16 mouse cellular contexts compared by ENCODE assay signal in the genomic region with DNA sequence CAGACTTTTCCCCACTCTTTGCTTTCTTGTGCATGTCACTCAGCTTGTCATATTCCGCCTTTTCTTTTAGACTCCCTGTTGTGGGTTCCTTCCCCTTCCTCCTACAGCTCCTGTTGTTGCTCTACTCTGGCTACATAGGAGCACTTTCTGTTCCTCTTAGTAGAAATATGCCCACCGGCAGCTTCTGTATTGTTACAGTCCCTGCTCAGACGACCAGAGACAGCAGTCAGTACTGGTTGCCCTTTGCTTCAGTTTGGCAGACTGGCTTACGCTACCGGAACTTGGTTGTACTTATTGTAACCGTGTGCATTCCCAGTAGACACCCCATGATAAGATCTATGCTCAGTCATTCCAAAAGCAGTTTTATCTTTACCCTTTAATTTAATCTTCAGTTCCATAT. TPM values are rescaled to one million over a fixed set of nuclear protein-coding genes. Genes with fewer than 3 reads are reported as not detected.
DNase-seq lines count a peak whose midpoint lies in the region; ATAC-seq and TF ChIP-seq lines count a peak whose summit lies in the region.
"Had no signal": no experiment of that assay in that cellular context is flagged by ENCODE, and none has a peak within 500 bp of the region (broad histone marks: within the 10 kb centered on the region; RNA-seq: fewer than 3 reads in every experiment).

No protein-coding gene starts in this region.

- WGBS in liver, embryonic 12.5 days (ENCODE audit: insufficient replicate concordance) = 47% methylated on average over 6 of the region's 6 CpGs
- WGBS in midbrain, embryonic 15.5 days = 78% methylated on average over 6 of the region's 6 CpGs
- 77% methylated on average over 6 of the region's 6 CpGs for WGBS in forebrain, postnatal 0 days

- TF ChIP-seq EP300 in MEL (IDR thresholded peaks at IDR 0.05; ENCODE audit: low read depth in 1 of 2, low read length in 2 of 2) = no peak

- ATAC-seq in liver, embryonic 12.5 days = no peak
- no peak for ATAC-seq in midbrain, embryonic 15.5 days (replicated peaks)
- no peak for ATAC-seq in forebrain, postnatal 0 days
- ATAC-seq: CD4-positive, CD25-positive, alpha-beta regulatory T cell, adult 4 months; forebrain, embryonic 14.5 days had no signal

- H3K4me3 ChIP-seq in liver, embryonic 12.5 days = no peak overlapping the region
- no peak overlapping the region for H3K4me3 ChIP-seq in MEL (ENCODE audit: control insufficient read depth in 1 of 2, insufficient read depth in 1 of 2, low read depth in 2 of 2, low read length in 2 of 2)
- H3K4me3 ChIP-seq in midbrain, embryonic 15.5 days = no peak overlapping the region
- no peak overlapping the region for H3K4me3 ChIP-seq in forebrain, postnatal 0 days (ENCODE audit: low read depth, low read length)
- H3K4me3 ChIP-seq: midbrain, embryonic 10.5 days had no signal

- peaks cover 44% of the 10 kb centered on the region for H3K79me2 ChIP-seq in MEL (ENCODE audit: control insufficient read depth, insufficient read depth, low read length, poor library complexity)

- H3K27ac ChIP-seq in liver, embryonic 12.5 days = no peak overlapping the region
- no peak overlapping the region for H3K27ac ChIP-seq in MEL (ENCODE audit: control insufficient read depth, low read depth, low read length)
- H3K27ac ChIP-seq in midbrain, embryonic 15.5 days = no peak overlapping the region
- no peak overlapping the region for H3K27ac ChIP-seq in forebrain, postnatal 0 days (ENCODE audit: low read depth, low read length)
- H3K27ac ChIP-seq: liver, embryonic 14.5 days; midbrain, embryonic 10.5 days had no signal

- no peaks in the 10 kb centered on the region for H3K9me3 ChIP-seq in liver, embryonic 12.5 days (replicated peaks)
- no peaks in the 10 kb centered on the region for H3K9me3 ChIP-seq in MEL (replicated peaks; ENCODE audit: insufficient read depth, low read length)
- H3K9me3 ChIP-seq in midbrain, embryonic 15.5 days = no peaks in the 10 kb centered on the region
- H3K9me3 ChIP-seq in forebrain, postnatal 0 days (ENCODE audit: low read length) = no peaks in the 10 kb centered on the region
- H3K9me3 ChIP-seq: midbrain, embryonic 10.5 days had no signal

- H3K9ac ChIP-seq in liver, embryonic 12.5 days = no peak overlapping the region
- no peak overlapping the region for H3K9ac ChIP-seq in MEL (ENCODE audit: control insufficient read depth, low read depth, low read length, poor library complexity, severe bottlenecking)
- H3K9ac ChIP-seq in midbrain, embryonic 15.5 days = no peak overlapping the region
- H3K9ac ChIP-seq in forebrain, postnatal 0 days = no peak overlapping the region
- H3K9ac ChIP-seq: liver, embryonic 14.5 days had no signal

- TF ChIP-seq RAD21 in MEL (IDR thresholded peaks at IDR 0.05; ENCODE audit: low read depth, low read length) = no peak

- H3K27me3 ChIP-seq in liver, embryonic 12.5 days (replicated peaks) = peaks cover 8% of the 10 kb centered on the region
- no peaks in the 10 kb centered on the region for H3K27me3 ChIP-seq in MEL (ENCODE audit: control insufficient read depth in 1 of 2, insufficient read depth in 2 of 2, low read length in 2 of 2)
- no peaks in the 10 kb centered on the region for H3K27me3 ChIP-seq in midbrain, embryonic 15.5 days (replicated peaks)
- no peaks in the 10 kb centered on the region for H3K27me3 ChIP-seq in forebrain, postnatal 0 days (ENCODE audit: insufficient read depth, low read length)

- H3K36me3 ChIP-seq in liver, embryonic 12.5 days = no peaks in the 10 kb centered on the region
- peaks cover 0 to 21% of the 10 kb centered on the region in 2 experiments; a peak in 2 of 4 replicates for H3K36me3 ChIP-seq in MEL (ENCODE audit: control insufficient read depth in 1 of 2, insufficient read depth in 2 of 2, low read length in 2 of 2)
- no peaks in the 10 kb centered on the region for H3K36me3 ChIP-seq in midbrain, embryonic 15.5 days (replicated peaks)
- no peaks in the 10 kb centered on the region for H3K36me3 ChIP-seq in forebrain, postnatal 0 days (ENCODE audit: insufficient read depth)
- H3K36me3 ChIP-seq: midbrain, embryonic 10.5 days had no signal

- 0 out of 2 replicates have a peak overlapping the region, but pooled peaks have one; percentile 10 for H3K4me2 ChIP-seq in liver, embryonic 12.5 days
- no peak overlapping the region for H3K4me2 ChIP-seq in midbrain, embryonic 15.5 days
- H3K4me2 ChIP-seq in forebrain, postnatal 0 days (ENCODE audit: low read depth) = no peak overlapping the region

- peaks cover 33% of the 10 kb centered on the region for H3K4me1 ChIP-seq in liver, embryonic 12.5 days
- H3K4me1 ChIP-seq in MEL (ENCODE audit: control insufficient read depth in 1 of 2, insufficient read depth in 2 of 2, low read length in 2 of 2) = peaks cover 4% of the 10 kb centered on the region in 2 experiments
- peaks cover 20% of the 10 kb centered on the region for H3K4me1 ChIP-seq in midbrain, embryonic 15.5 days
- H3K4me1 ChIP-seq in forebrain, postnatal 0 days (ENCODE audit: insufficient read depth) = 0 out of 2 replicates have a peak, but pooled peaks cover 3% of the 10 kb centered on the region

- no peak for TF ChIP-seq POLR2A in MEL (IDR thresholded peaks at IDR 0.05; ENCODE audit: control insufficient read depth in 1 of 2, insufficient read depth in 1 of 2, low read depth in 1 of 2, low read length in 2 of 2, poor library complexity in 1 of 2)

- no peak for TF ChIP-seq CTCF in MEL (IDR thresholded peaks at IDR 0.05 in 2 of 3, conservative IDR thresholded peaks at IDR 0.05 in 1 of 3; ENCODE audit: control insufficient read depth in 1 of 3, insufficient read depth in 1 of 3, low read depth in 2 of 3, low read length in 3 of 3, poor library complexity in 1 of 3, severe bottlenecking in 1 of 3)
- no peak for TF ChIP-seq CTCF in forebrain, postnatal 0 days (IDR thresholded peaks at IDR 0.05; ENCODE audit: low read depth)

- DNase-seq in liver (no peak), MEL (ENCODE audit: low read depth, low spot score) (peak; percentile 25)
- peak; percentile 4 for DNase-seq in lung, postnatal 14 days
- peak; percentile 13 for DNase-seq in skeletal muscle tissue, adult 2 months (ENCODE audit: low read depth, low spot score)
- no peak for DNase-seq in kidney, postnatal 36 days
- DNase-seq in forebrain, postnatal 0 days = no peak
- DNase-seq: cerebellum, adult 2 months; gastrocnemius, postnatal 14 days; kidney, adult 2 months; right cerebral cortex, postnatal 4 days had no signal

TF ChIP-seq in MEL, 35 proteins besides CTCF, POLR2A, EP300 and RAD21:
- no peak for TF ChIP-seq E2F4 (IDR thresholded peaks at IDR 0.05; ENCODE audit: borderline replicate concordance, low read depth, low read length)
- TF ChIP-seq MXI1 (IDR thresholded peaks at IDR 0.05; ENCODE audit: low read depth, low read length) = no peak
- no peak for TF ChIP-seq ZMIZ1 (IDR thresholded peaks at IDR 0.05; ENCODE audit: low read depth, low read length)
- no peak for TF ChIP-seq TAL1 (IDR thresholded peaks at IDR 0.05; ENCODE audit: low read length)
- TF ChIP-seq ZKSCAN1 (IDR thresholded peaks at IDR 0.05; ENCODE audit: low read depth, low read length) = no peak
- no peak for TF ChIP-seq JUND (IDR thresholded peaks at IDR 0.05; ENCODE audit: low read depth, low read length)
- TF ChIP-seq MAFK (IDR thresholded peaks at IDR 0.05; ENCODE audit: borderline replicate concordance, low read depth, low read length) = no peak
- TF ChIP-seq MAX (IDR thresholded peaks at IDR 0.05; ENCODE audit: low read length) = no peak
- no peak for TF ChIP-seq ZC3H11A (IDR thresholded peaks at IDR 0.05; ENCODE audit: low read depth, low read length)
- no peak for TF ChIP-seq UBTF (IDR thresholded peaks at IDR 0.05; ENCODE audit: borderline replicate concordance, insufficient read depth, low read depth, low read length)
- no peak for TF ChIP-seq NELFE (IDR thresholded peaks at IDR 0.05; ENCODE audit: low read depth, low read length)
- TF ChIP-seq MEF2A (IDR thresholded peaks at IDR 0.05; ENCODE audit: extremely low read depth, insufficient replicate concordance, low read depth, low read length, poor library complexity, severe bottlenecking) = no peak
- TF ChIP-seq CHD2 (IDR thresholded peaks at IDR 0.05; ENCODE audit: low read length) = no peak
- no peak for TF ChIP-seq BHLHE40 (IDR thresholded peaks at IDR 0.05; ENCODE audit: borderline replicate concordance, low read depth, low read length)
- TF ChIP-seq SMC3 (IDR thresholded peaks at IDR 0.05; ENCODE audit: low read depth, low read length) = no peak
- no peak for TF ChIP-seq ETS1 (IDR thresholded peaks at IDR 0.05; ENCODE audit: low read depth, low read length)
- TF ChIP-seq TCF12 (IDR thresholded peaks at IDR 0.05; ENCODE audit: low read depth, low read length) = no peak
- no peak for TF ChIP-seq GATA1 (IDR thresholded peaks at IDR 0.05; ENCODE audit: low read depth, low read length)

RNA-seq across cellular contexts. Expression of a gene that starts 4.2 kb away (rescaled TPM):
- polyA plus RNA-seq in liver, embryonic 12.5 days (2016; fragmentation: Nextera tagmentation; extraction: Ambion mirVana) = 51.9 and 53.0 TPM in 2 replicates
- total RNA-seq in MEL (2012; rRNA removed) = 68.1 and 79.5 TPM in 2 replicates
- polyA plus RNA-seq in MEL (2012; ENCODE audit: insufficient read depth in 1 of 2, insufficient read length in 2 of 2, low read depth in 1 of 2, low replicate concordance in 2 of 2, missing spikeins in 1 of 2) = 10 to 100 TPM in 1 of 2 experiments, not detected in 1; 74.8 TPM
- 54.9 and 59.7 TPM in 2 replicates for polyA plus RNA-seq in midbrain, embryonic 15.5 days (2015; fragmentation: Nextera tagmentation; extraction: Ambion mirVana)
- 101 TPM in 2 replicates for total RNA-seq in forebrain, postnatal 0 days (2014; rRNA removed)
- 54.5 and 66.4 TPM in 2 replicates for polyA plus RNA-seq in forebrain, postnatal 0 days (2015; fragmentation: Nextera tagmentation; extraction: Ambion mirVana)

Comparison
In these comparisons a context has a peak if more than half of its experiments do, and no peak if none do; other contexts are left out.
1. DNase-seq: peak in MEL (single experiment), lung, postnatal 14 days (single experiment) and skeletal muscle tissue, adult 2 months (single experiment); none in liver (single experiment), kidney, postnatal 36 days (0 of 2) and forebrain, postnatal 0 days (single experiment).